Mouse (Mus musculus) ES-CJ7 (cell line): Measurements from ENCODE around the gene Gli3.

Source experiments
- DNase-seq: peaks from one replicate; pipeline ENCODE4 v3.0.0; 2011; ENCODE audit warnings: low read depth, low spot score

Gli3 gene

GRCm38 (mm10) chr13:15462830-15463491 lies at the start of gene Gli3:
Gene Gli3, plus strand, starts transcription at chr13:15463235.
- peak; percentile 81 for DNase-seq

DNA sequence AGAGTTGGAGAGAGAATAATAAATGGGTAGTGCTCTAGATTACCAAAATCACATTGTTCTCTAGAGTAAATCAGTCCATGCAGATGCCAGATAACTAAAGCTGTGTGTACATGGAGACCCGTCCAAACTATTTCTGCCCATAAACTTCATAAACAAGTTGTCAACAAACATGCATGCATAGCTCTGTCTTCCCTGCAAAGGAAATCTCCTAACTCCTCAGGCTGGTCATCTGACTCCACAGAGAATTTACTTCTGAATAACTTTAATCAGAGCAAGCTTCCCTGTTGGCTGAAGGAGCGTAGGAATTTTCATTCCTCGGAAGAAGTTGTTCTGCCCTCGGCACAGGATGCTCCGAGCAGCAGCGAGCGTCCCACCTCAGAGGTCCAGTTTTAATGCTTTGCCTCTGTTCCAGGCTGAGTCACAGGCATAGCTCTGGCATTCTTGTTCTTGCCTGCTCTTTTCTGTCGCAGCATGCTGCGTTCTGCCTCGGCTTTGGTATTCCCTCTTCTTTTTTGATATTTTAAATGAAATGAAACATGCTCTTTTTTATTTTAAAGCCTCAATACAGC lies 41.8 kb upstream of the Gli3 start:
- no peak for DNase-seq

DNA sequence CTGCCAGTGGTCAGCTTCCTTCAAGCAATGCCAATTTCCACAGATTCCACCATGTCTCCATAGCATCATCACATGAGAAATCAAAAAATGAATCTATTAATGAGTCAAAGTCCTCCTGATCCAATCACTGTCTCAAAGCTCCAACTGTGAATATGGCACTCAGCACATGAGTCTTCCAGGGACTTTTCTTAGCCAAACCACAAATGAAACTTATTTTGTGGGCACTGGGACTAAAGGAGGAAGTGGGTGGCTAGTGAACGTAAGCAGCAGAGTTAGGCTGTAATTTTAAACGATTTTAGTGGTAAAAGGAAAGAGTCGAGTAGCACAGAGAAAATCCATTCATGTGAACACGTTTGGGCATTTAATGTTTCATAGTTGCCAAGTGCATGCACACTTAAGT lies 21.0 kb upstream of the Gli3 start:
- no peak for DNase-seq

GRCm38 (mm10) chr13:15444312-15444711 lies 18.7 kb upstream of the Gli3 start:
- no peak for DNase-seq

GRCm38 (mm10) chr13:15445591-15445990 lies 17.4 kb upstream of the Gli3 start:
- DNase-seq, result no peak

GRCm38 (mm10) chr13:15446004-15446403 lies 17.0 kb upstream of the Gli3 start:
- no peak for DNase-seq

GRCm38 (mm10) chr13:15446782-15447564 lies 16.1 kb upstream of the Gli3 start:
- DNase-seq, result no peak

GRCm38 (mm10) chr13:15450941-15451340 lies 12.1 kb upstream of the Gli3 start:
- no peak for DNase-seq

GRCm38 (mm10) chr13:15457841-15458240 lies 5.2 kb upstream of the Gli3 start:
- DNase-seq, result no peak

GRCm38 (mm10) chr13:15461926-15462325 lies 1.1 kb upstream of the Gli3 start:
- DNase-seq, result no peak

GRCm38 (mm10) chr13:15463492-15464080 lies 551 bp downstream of the Gli3 start:
- peak; percentile 63 for DNase-seq

GRCm38 (mm10) chr13:15464081-15464526 lies 1.1 kb downstream of the Gli3 start:
- DNase-seq, result peak; percentile 31

DNA sequence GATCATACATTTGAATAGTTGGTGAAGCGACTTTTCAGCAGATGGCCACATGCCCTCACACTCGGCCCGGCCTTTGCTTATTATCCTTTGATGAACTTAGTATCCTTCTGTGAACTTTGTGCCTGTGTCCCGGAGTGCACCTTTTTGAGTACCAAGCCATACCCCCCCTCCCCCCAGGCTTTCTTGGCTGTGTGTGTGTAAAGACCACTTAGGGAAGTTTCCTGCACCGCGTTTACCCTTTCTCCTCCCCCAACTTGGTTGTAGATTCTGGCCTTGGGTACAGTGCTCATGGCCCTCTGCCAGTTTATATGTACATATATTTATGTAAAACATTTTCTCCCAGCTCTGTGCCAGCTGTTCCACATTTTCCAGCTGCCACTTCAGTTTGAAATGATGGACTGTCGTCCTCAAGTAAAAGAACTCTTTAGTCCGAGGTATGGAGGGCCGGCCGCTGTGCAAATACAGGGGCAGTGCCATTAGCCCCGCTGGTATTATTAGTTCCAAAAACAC lies 1.8 kb downstream of the Gli3 start:
- DNase-seq, result peak; percentile 5

DNA sequence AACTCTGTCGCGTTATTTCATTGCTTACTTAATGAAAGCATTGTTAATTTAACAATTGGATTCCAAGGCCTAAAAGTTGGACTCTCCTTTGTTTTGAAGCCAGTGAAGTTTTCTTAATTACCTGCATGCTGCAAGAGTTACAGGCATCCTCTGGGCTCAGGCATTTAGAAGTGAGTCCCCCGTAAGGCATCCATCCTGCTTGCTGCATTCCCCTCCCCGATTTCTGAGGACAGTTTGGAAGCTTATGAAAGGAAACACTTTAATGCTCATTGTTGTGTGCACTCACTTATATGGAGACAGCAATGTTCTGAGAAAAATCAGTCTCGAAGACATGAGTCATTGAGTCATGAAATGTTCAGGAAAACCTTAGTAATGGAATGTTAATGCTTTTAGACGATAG lies 3.5 kb downstream of the Gli3 start:
- DNase-seq, result no peak

- DNase-seq, result no peak
Measured at GRCm38 (mm10) chr13:15467409-15467808, 4.4 kb downstream of the Gli3 start.

GRCm38 (mm10) chr13:15468421-15468820 lies 5.4 kb downstream of the Gli3 start:
- DNase-seq, result no peak

GRCm38 (mm10) chr13:15470056-15470455 lies 7.0 kb downstream of the Gli3 start:
- no peak for DNase-seq

GRCm38 (mm10) chr13:15472712-15473111 lies 9.7 kb downstream of the Gli3 start:
- no peak for DNase-seq

DNA sequence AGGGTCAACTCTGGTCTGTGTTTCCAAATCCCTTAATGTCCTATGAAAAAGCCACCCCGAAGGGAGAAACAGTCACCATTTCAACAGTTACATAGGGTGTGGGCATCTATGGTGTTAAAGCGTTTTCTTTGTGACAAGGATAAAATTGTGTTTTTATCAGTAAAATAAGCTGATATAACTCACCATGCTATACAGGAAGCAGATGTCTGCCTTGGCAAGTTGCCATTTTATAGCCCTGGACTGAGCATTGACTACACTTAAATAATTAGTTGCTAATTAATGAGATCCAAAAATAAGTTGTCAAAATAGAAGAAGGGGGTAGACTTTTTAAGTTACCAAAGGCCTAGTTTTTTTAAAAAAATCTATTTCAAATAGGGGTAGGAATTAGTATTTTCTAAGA lies 11.4 kb downstream of the Gli3 start:
- DNase-seq, result no peak

DNA sequence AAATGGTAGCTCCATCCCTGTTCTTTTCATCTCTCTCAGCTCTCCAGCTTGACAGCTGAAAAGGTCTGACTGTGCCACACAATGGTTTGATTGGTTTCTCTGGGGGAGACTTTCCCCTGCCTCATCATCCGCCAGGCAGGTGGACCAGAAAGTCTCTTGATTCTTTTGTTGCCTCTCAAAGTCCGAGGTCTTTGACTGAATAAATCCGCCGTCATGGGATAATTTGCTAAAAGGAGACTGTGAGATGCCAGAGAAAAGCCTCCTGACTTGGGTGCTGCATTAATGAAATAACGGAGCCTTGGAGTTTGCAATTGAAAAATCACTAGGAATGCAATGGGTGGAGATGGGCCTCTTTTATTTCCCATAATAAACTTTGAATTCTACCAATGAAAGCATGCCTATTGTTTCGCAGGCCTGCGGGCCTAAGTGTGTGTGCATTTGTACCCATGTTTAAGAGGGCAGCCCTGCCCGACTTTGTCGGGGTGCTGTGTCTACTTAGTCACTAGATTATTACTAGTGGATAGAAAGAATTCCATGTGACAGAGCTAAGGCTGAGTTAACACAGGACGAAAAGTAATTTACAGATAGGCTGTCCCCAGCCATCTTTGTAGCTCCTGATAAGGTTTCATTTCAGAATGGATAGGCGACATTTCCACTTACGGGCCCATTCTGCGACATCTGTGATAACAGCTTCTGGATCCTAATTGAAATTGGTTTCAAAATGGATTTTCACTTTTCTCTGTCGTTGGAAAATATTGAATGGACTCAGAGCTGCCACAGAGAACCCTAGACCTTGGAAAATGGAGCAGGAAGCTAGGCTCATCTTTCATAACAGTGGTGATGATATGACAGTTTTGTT lies 23.2 kb downstream of the Gli3 start:
- DNase-seq, result no peak

GRCm38 (mm10) chr13:15487334-15487733 lies 24.3 kb downstream of the Gli3 start:
- no peak for DNase-seq
